In the genomic region with DNA sequence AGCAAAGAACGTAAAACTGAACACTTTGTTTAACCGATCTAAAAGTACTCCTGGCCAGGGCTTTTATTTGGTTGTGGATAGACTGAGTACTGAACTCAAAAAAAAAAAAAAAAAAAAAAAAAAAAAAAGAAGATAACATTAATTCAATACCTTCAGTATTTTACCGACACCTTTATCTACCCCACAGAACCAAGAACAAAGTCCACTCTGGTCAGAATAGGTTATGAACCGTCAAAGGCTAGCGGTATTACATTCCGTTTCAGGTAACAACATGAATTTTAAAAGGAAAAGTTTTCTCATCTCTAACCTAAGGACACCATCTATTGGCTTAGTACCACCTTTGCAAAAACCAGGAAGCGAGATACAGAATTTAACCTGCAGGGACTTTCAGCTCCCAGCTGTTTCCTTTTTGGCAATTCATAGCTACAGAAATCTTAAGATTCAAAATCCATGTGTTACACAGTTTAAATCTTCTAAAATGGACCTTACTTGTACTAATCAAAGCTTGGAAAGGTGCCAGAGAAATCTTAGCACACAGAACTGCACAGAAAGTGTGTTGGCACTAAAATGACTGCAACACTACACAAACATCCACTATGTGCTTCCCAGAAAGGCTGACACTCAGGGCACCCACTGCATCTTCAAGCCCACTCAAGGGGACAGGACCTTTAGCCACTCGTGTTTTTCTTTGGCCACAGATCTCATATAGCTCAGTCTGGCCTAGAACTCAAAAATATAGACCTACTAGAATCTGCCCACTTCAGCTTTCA, we compare ENCODE assay signal across 15 mouse cellular contexts. TPM values are rescaled to one million over a fixed set of nuclear protein-coding genes. Genes with fewer than 3 reads are reported as not detected.
DNase-seq lines count a peak whose midpoint lies in the region; ATAC-seq and TF ChIP-seq lines count a peak whose summit lies in the region.
"Had no signal": no experiment of that assay in that cellular context is flagged by ENCODE, and none has a peak within 500 bp of the region (broad histone marks: within the 10 kb centered on the region; RNA-seq: fewer than 3 reads in every experiment).

No protein-coding gene starts in this region.

- H3K27ac ChIP-seq in liver, postnatal 0 days (ENCODE audit: low read depth) = peak overlapping the region; percentile 39; the same call in 1 of the 2 replicates
- H3K27ac ChIP-seq in liver, embryonic 11.5 days (ENCODE audit: low read depth, low read length) = no peak overlapping the region
- H3K27ac ChIP-seq in stomach, embryonic 16.5 days (ENCODE audit: low read length) = no peak overlapping the region
- H3K27ac ChIP-seq in hindbrain, embryonic 11.5 days (ENCODE audit: low read depth, low read length) = no peak overlapping the region
- H3K27ac ChIP-seq: heart, embryonic 13.5 days; hindbrain, embryonic 14.5 days; intestine, embryonic 15.5 days had no signal

- no peaks in the 10 kb centered on the region for H3K9me3 ChIP-seq in liver, postnatal 0 days (ENCODE audit: low read length)
- H3K9me3 ChIP-seq in liver, embryonic 11.5 days (ENCODE audit: control insufficient read depth, low read length) = no peaks in the 10 kb centered on the region
- no peaks in the 10 kb centered on the region for H3K9me3 ChIP-seq in stomach, embryonic 16.5 days (replicated peaks; ENCODE audit: control insufficient read depth, low read length)
- no peaks in the 10 kb centered on the region for H3K9me3 ChIP-seq in hindbrain, embryonic 11.5 days (ENCODE audit: control insufficient read depth, low read length)
- H3K9me3 ChIP-seq: heart, embryonic 13.5 days; intestine, embryonic 15.5 days had no signal

- intact Hi-C loops in heart, postnatal 10 days (cut with DNase I) = no loop called here

- TF ChIP-seq CTCF in liver, postnatal 0 days (IDR thresholded peaks at IDR 0.05; ENCODE audit: low read depth) = no peak

- ATAC-seq in liver, postnatal 0 days = 0 out of 2 replicates have a peak, but pooled peaks have one; percentile 12
- ATAC-seq in liver, embryonic 11.5 days (replicated peaks; ENCODE audit: low FRiP score) = no peak
- ATAC-seq in stomach, embryonic 16.5 days (ENCODE audit: insufficient read depth, low FRiP score) = peak; percentile 21; the same call in 1 of the 2 replicates
- no peak for ATAC-seq in hindbrain, embryonic 11.5 days (ENCODE audit: low FRiP score)
- ATAC-seq: forebrain, embryonic 16.5 days; intestine, embryonic 15.5 days had no signal

- no peaks in the 10 kb centered on the region for H3K27me3 ChIP-seq in liver, postnatal 0 days (ENCODE audit: insufficient read depth, low read length)
- H3K27me3 ChIP-seq in liver, embryonic 11.5 days (replicated peaks; ENCODE audit: control insufficient read depth, insufficient read depth, low read length) = no peaks in the 10 kb centered on the region
- no peaks in the 10 kb centered on the region for H3K27me3 ChIP-seq in stomach, embryonic 16.5 days (ENCODE audit: control insufficient read depth, insufficient read depth, low read length)
- H3K27me3 ChIP-seq in hindbrain, embryonic 11.5 days (ENCODE audit: control insufficient read depth, insufficient read depth, low read length) = no peaks in the 10 kb centered on the region
- H3K27me3 ChIP-seq: heart, embryonic 13.5 days; intestine, embryonic 15.5 days had no signal

- no peak for TF ChIP-seq EP300 in liver, postnatal 0 days (IDR thresholded peaks at IDR 0.05; ENCODE audit: low read depth)

- H3K4me1 ChIP-seq in liver, postnatal 0 days (ENCODE audit: insufficient read depth) = peaks cover 3% of the 10 kb centered on the region; the same call in 1 of the 2 replicates
- H3K4me1 ChIP-seq in liver, embryonic 11.5 days (replicated peaks; ENCODE audit: control insufficient read depth, insufficient read depth, low read length) = no peaks in the 10 kb centered on the region
- H3K4me1 ChIP-seq in stomach, embryonic 16.5 days (ENCODE audit: control insufficient read depth, insufficient read depth, low read length) = no peaks in the 10 kb centered on the region
- no peaks in the 10 kb centered on the region for H3K4me1 ChIP-seq in hindbrain, embryonic 11.5 days (replicated peaks; ENCODE audit: control insufficient read depth, insufficient read depth, low read length)
- H3K4me1 ChIP-seq: intestine, embryonic 15.5 days had no signal

- H3K36me3 ChIP-seq in liver, postnatal 0 days (replicated peaks; ENCODE audit: insufficient read depth, low read length) = peaks cover 30% of the 10 kb centered on the region
- peaks cover 21% of the 10 kb centered on the region for H3K36me3 ChIP-seq in liver, embryonic 11.5 days (ENCODE audit: control insufficient read depth, insufficient read depth, low read length)
- no peaks in the 10 kb centered on the region; the same call in 1 of the 2 replicates for H3K36me3 ChIP-seq in stomach, embryonic 16.5 days (ENCODE audit: control insufficient read depth, insufficient read depth, low read length)
- H3K36me3 ChIP-seq in hindbrain, embryonic 11.5 days (ENCODE audit: control insufficient read depth, insufficient read depth, low read length) = 0 out of 2 replicates have a peak, but pooled peaks cover 4% of the 10 kb centered on the region

- H3K4me2 ChIP-seq in liver, postnatal 0 days (ENCODE audit: low read depth, low read length) = no peak overlapping the region
- no peak overlapping the region for H3K4me2 ChIP-seq in liver, embryonic 11.5 days
- H3K4me2 ChIP-seq in stomach, embryonic 16.5 days (ENCODE audit: low read depth, low read length) = no peak overlapping the region
- H3K4me2 ChIP-seq in hindbrain, embryonic 11.5 days (replicated peaks; ENCODE audit: low read depth, low read length) = no peak overlapping the region
- H3K4me2 ChIP-seq: heart, embryonic 13.5 days; hindbrain, embryonic 14.5 days; intestine, embryonic 15.5 days had no signal

- 71% methylated on average over 8 of the region's 8 CpGs for WGBS in liver, postnatal 0 days (ENCODE audit: insufficient replicate concordance)
- 86% methylated on average over 8 of the region's 8 CpGs for WGBS in liver, embryonic 11.5 days
- WGBS in stomach, embryonic 16.5 days = 67% methylated on average over 8 of the region's 8 CpGs
- 95% methylated on average over 8 of the region's 8 CpGs for WGBS in hindbrain, embryonic 11.5 days

- no peak overlapping the region for H3K4me3 ChIP-seq in liver, postnatal 0 days (ENCODE audit: low read depth, low read length)
- no peak overlapping the region for H3K4me3 ChIP-seq in liver, embryonic 11.5 days (ENCODE audit: low read depth, low read length)
- no peak overlapping the region for H3K4me3 ChIP-seq in stomach, embryonic 16.5 days (replicated peaks; ENCODE audit: low read length)
- H3K4me3 ChIP-seq in hindbrain, embryonic 11.5 days (ENCODE audit: low read depth, low read length) = no peak overlapping the region
- H3K4me3 ChIP-seq: heart, embryonic 13.5 days; intestine, embryonic 15.5 days had no signal

- DNase-seq in heart, adult 11 months = peak; percentile 70
- DNase-seq in heart, postnatal 10 days = no peak
- no peak for DNase-seq in liver, postnatal 0 days
- DNase-seq in liver, embryonic 11.5 days (ENCODE audit: low spot score) = no peak
- DNase-seq in cerebellum, postnatal 14 days = no peak
- DNase-seq in hindbrain, embryonic 11.5 days (ENCODE audit: low spot score) = no peak
- DNase-seq: adrenal gland, postnatal 10 days; cerebellum, adult 11-12 months; cerebellum, adult 9-11 months; gastrocnemius, postnatal 14 days had no signal

- no peak overlapping the region for H3K9ac ChIP-seq in liver, postnatal 0 days (replicated peaks)
- H3K9ac ChIP-seq in liver, embryonic 11.5 days (ENCODE audit: low read depth, low read length) = no peak overlapping the region
- no peak overlapping the region for H3K9ac ChIP-seq in stomach, embryonic 16.5 days (ENCODE audit: low read length)
- no peak overlapping the region for H3K9ac ChIP-seq in hindbrain, embryonic 11.5 days (ENCODE audit: low read depth, low read length)
- H3K9ac ChIP-seq: heart, embryonic 13.5 days; hindbrain, embryonic 14.5 days; intestine, embryonic 15.5 days had no signal

RNA-seq across cellular contexts. Expression of a gene that starts 19.9 kb away (rescaled TPM):
- 100 to 1,000 TPM; 253 to 257 TPM for total RNA-seq in heart, postnatal 10 days (2021)
- polyA plus RNA-seq in liver, postnatal 0 days (2015; fragmentation: Nextera tagmentation; extraction: Ambion mirVana) = 112 and 120 TPM in 2 replicates
- 271 and 282 TPM in 2 replicates for polyA plus RNA-seq in liver, embryonic 11.5 days (2014; fragmentation: Nextera tagmentation; extraction: Ambion mirVana)
- 211 and 213 TPM in 2 replicates for polyA plus RNA-seq in stomach, embryonic 16.5 days (2015; fragmentation: Nextera tagmentation; extraction: Ambion mirVana)
- polyA plus RNA-seq in hindbrain, embryonic 11.5 days (2014; fragmentation: Nextera tagmentation; extraction: Ambion mirVana) = 355 and 367 TPM in 2 replicates

Comparison
In these comparisons a context has a peak if more than half of its experiments do, and no peak if none do; other contexts are left out.
1. ATAC-seq: peak in liver, postnatal 0 days (single experiment) and stomach, embryonic 16.5 days (single experiment); none in liver, embryonic 11.5 days (single experiment) and hindbrain, embryonic 11.5 days (single experiment).